Mouse (Mus musculus): ENCODE measurements around the gene Urad. TPM values are rescaled to one million over a fixed set of nuclear protein-coding genes. Genes with fewer than 3 reads are reported as not detected.

Urad gene
- polyA plus RNA-seq, 1 experiment from 2014 or later: not detected

DNA sequence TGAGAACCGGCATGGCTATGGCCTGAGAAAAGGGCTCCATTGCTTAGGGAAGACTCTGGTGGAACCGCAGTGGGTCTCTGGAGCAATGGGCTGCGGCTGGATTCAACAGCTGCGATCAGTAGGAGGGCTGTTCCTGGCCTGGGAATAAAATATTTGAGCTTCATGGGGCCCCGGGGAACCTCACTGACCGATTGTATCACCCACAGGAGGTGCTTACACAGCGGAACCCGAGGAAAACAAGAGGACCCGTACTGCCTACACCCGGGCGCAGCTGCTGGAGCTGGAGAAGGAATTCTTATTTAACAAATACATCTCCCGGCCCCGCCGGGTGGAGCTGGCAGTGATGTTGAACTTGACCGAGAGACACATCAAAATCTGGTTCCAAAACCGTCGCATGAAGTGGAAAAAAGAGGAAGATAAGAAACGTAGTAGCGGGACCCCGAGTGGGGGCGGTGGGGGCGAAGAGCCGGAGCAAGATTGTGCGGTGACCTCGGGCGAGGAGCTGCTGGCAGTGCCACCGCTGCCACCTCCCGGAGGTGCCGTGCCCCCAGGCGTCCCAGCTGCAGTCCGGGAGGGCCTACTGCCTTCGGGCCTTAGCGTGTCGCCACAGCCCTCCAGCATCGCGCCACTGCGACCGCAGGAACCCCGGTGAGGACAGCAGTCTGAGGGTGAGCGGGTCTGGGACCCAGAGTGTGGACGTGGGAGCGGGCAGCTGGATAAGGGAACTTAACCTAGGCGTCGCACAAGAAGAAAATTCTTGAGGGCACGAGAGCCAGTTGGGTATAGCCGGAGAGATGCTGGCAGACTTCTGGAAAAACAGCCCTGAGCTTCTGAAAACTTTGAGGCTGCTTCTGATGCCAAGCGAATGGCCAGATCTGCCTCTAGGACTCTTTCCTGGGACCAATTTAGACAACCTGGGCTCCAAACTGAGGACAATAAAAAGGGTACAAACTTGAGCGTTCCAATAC is 47.8 kb downstream of the Urad start:
- H3K27ac ChIP-seq (ENCODE audit: low read length): no peak overlapping the region
- DNase-seq (ENCODE audit: low spot score) (no peak), ATAC-seq (no peak)
- WGBS: under 1% methylated on average over 48 of the region's 48 CpGs
- TF ChIP-seq CTCF (IDR thresholded peaks at IDR 0.05) (no peak), EP300 (IDR thresholded peaks at IDR 0.05) (no peak)
- no peaks in the 10 kb centered on the region for H3K9me3 ChIP-seq (ENCODE audit: low read length)
- no peak overlapping the region for H3K4me2 ChIP-seq (replicated peaks; ENCODE audit: low read depth, low read length)
- peaks cover 77% of the 10 kb centered on the region for H3K27me3 ChIP-seq (replicated peaks; ENCODE audit: insufficient read depth, low read length)
- no peak overlapping the region for H3K9ac ChIP-seq (replicated peaks; ENCODE audit: low read depth)
- H3K36me3 ChIP-seq (ENCODE audit: insufficient read depth, low read length): no peaks in the 10 kb centered on the region
- H3K4me1 ChIP-seq (ENCODE audit: insufficient read depth, low read depth, low read length): no peaks in the 10 kb centered on the region
- H3K4me3 ChIP-seq (ENCODE audit: low read depth, low read length): no peak overlapping the region; the same call in 1 of the 2 replicates

DNA sequence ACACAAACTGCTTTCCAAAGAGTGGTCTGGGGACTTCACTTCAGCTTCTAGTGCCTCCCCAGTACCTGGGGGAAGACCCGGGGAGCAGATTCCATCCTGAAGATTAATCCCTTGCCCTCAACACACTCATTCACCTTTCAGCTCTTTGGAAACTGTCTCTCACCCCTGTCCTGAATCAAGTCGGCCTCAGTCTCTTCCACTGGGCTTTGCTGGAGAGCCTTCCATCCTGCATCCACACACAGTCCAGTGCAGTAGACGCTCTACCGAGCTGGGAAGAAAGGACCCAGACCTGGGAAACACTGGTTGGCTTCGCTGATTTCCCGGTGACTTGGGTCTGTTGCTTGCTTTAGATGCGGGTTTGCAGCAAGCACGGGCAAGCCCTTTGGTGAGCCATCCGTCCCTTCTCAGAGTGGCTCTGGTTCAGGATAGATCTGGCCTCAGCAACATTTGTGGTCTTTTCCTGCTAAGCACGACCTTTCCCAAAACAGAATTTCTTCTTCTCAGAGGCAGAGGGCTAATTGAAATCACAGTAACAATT is 49.4 kb downstream of the Urad start:
- no peak for DNase-seq (ENCODE audit: low spot score)
- no peak for ATAC-seq
- no peaks in the 10 kb centered on the region for H3K36me3 ChIP-seq (ENCODE audit: insufficient read depth, low read length)
- no peak overlapping the region for H3K27ac ChIP-seq (ENCODE audit: low read length)
- peaks cover 75% of the 10 kb centered on the region for H3K27me3 ChIP-seq (replicated peaks; ENCODE audit: insufficient read depth, low read length)
- H3K4me3 ChIP-seq (ENCODE audit: low read depth, low read length): no peak overlapping the region
- H3K4me1 ChIP-seq (ENCODE audit: insufficient read depth, low read depth, low read length): no peaks in the 10 kb centered on the region
- H3K4me2 ChIP-seq (replicated peaks; ENCODE audit: low read depth, low read length): no peak overlapping the region
- 3% methylated on average over 10 of the region's 10 CpGs for WGBS
- no peak for TF ChIP-seq CTCF (IDR thresholded peaks at IDR 0.05)
- TF ChIP-seq EP300 (IDR thresholded peaks at IDR 0.05): no peak
- no peak overlapping the region for H3K9ac ChIP-seq (replicated peaks; ENCODE audit: low read depth)
- H3K9me3 ChIP-seq (ENCODE audit: low read length): no peaks in the 10 kb centered on the region

DNA sequence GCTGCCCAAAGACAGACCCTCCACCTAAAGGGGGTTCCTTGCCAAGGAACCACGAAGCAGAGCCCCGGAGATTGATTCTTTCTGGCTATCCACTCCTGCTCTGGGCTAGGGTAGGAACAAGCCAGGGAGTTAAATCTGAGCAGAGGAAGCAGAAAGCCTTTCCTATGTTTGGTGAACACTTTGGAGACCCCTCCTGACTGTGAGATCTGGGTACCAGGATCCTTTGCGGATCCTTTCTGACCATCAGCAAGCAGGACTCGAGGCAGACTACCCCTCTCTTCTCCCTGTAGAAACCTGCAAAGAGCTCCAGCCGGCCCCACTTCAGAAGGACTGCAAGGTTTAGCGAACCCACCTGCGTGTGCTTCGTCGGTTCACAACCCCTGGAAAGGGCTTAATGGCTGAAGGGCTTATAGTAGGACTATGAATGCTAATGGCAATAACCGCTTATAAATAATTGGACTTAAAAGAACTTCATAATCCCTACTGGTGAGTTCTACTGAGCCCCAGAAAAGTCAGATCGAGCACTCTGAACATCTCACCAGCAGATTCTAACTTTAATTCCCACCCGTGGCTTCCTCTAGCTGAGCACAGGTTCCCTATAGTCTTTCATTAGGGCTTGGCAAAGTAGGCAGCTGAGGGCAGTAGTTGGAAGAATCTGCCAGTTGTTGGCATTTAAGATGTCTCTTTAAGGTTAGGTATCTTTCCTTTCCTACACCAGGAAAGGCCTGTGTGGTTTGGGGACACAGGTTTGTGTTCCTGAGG is 50.0 kb downstream of the Urad start:
- H3K4me1 ChIP-seq (ENCODE audit: insufficient read depth, low read depth, low read length): no peaks in the 10 kb centered on the region
- no peak overlapping the region for H3K4me2 ChIP-seq (replicated peaks; ENCODE audit: low read depth, low read length)
- H3K27me3 ChIP-seq (replicated peaks; ENCODE audit: insufficient read depth, low read length): peaks cover 75% of the 10 kb centered on the region
- ATAC-seq (no peak), DNase-seq (ENCODE audit: low spot score) (no peak)
- WGBS: 12% methylated on average over 12 of the region's 12 CpGs
- no peak overlapping the region for H3K9ac ChIP-seq (replicated peaks; ENCODE audit: low read depth)
- no peak overlapping the region for H3K4me3 ChIP-seq (ENCODE audit: low read depth, low read length)
- H3K27ac ChIP-seq (ENCODE audit: low read length): no peak overlapping the region
- no peak for TF ChIP-seq EP300 (IDR thresholded peaks at IDR 0.05)
- no peak for TF ChIP-seq CTCF (IDR thresholded peaks at IDR 0.05)
- no peaks in the 10 kb centered on the region for H3K36me3 ChIP-seq (ENCODE audit: insufficient read depth, low read length)
- H3K9me3 ChIP-seq (ENCODE audit: low read length): no peaks in the 10 kb centered on the region

DNA sequence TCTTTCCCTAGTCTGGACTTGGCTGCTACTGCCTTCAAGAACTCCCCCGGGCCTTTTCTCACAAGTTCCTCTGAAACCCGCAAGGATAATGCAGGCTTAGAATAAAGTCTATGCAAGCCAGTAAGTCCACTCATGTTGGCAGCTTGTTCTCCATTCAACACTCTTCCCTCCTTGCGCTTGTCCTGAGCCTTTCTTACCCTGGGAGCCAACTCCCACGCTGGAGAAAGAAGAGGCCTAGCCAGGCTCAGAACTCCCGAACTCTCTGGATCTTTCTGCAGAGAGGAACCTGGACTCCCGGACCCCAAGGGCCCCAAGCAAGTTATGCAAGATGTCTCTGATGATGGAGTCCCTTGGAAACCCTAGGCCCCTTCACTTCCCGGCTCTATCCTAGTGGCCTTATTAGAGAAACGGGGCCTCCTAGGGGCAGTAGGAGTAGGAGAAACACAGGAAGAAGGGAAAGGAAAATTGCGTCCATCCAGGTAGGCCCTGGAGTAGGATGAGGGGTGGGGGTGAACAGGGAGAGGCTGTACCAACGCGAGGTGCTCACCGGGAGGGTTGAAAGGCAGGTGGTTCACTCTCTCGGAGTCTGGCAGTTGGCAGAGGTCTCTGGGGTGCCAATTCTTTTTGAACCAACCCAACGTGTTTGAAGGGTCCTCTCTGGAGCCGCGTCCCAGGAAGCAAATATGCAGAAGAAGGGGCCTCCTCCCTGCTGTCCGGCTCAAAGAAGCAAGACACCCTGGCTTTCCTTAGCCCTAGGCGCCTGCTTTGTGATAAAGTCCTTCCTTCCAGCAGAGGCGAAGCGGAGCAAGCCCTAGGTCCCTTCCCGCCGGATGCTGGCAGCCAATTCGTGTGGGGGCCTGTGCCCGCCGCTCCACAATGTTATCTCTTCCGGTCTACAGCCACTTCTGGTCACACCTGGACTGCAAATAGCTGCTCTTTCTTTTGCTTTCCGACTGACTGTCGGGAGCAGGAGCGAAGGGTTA is 51.3 kb downstream of the Urad start:
- ATAC-seq (no peak), DNase-seq (ENCODE audit: low spot score) (no peak)
- Histone ChIP-seq H3K36me3 (ENCODE audit: insufficient read depth, low read length) (no peaks in the 10 kb centered on the region), H3K27ac (ENCODE audit: low read length) (no peak overlapping the region), H3K27me3 (replicated peaks; ENCODE audit: insufficient read depth, low read length) (peaks cover 66% of the 10 kb centered on the region), H3K9me3 (ENCODE audit: low read length) (no peaks in the 10 kb centered on the region), H3K4me3 (ENCODE audit: low read depth, low read length) (no peak overlapping the region), H3K9ac (replicated peaks; ENCODE audit: low read depth) (no peak overlapping the region), H3K4me2 (replicated peaks; ENCODE audit: low read depth, low read length) (no peak overlapping the region), H3K4me1 (ENCODE audit: insufficient read depth, low read depth, low read length) (no peaks in the 10 kb centered on the region)
- WGBS: 3% methylated on average over 29 of the region's 29 CpGs
- TF ChIP-seq CTCF (IDR thresholded peaks at IDR 0.05): no peak

DNA sequence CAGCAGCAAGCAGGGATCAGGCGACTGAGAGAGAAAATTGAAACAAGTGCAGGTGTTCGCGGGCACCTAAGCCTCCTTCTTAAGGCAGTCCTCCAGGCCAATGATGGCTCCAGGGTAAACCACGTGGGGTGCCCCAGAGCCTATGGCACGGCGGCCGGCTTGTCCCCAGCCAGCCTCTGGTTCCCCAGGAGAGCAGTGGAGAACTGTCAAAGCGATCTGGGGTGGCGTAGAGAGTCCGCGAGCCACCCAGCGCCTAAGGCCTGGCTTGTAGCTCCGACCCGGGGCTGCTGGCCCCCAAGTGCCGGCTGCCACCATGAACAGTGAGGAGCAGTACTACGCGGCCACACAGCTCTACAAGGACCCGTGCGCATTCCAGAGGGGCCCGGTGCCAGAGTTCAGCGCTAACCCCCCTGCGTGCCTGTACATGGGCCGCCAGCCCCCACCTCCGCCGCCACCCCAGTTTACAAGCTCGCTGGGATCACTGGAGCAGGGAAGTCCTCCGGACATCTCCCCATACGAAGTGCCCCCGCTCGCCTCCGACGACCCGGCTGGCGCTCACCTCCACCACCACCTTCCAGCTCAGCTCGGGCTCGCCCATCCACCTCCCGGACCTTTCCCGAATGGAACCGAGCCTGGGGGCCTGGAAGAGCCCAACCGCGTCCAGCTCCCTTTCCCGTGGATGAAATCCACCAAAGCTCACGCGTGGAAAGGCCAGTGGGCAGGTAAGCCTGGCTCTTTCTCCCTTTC is 52.1 kb downstream of the Urad start, which contains the start of gene Pdx1:
Pdx1 (plus strand) TSS at position 34 of the 747 bp plus-strand sequence.
- 2% methylated on average over 44 of the region's 44 CpGs for WGBS
- no peak within 1 kb of the TSS for H3K9ac ChIP-seq (replicated peaks; ENCODE audit: low read depth)
- TF ChIP-seq CTCF (IDR thresholded peaks at IDR 0.05): no peak
- no peak for TF ChIP-seq EP300 (IDR thresholded peaks at IDR 0.05)
- no peaks in the 10 kb centered on the region for H3K9me3 ChIP-seq (ENCODE audit: low read length)
- H3K4me1 ChIP-seq (ENCODE audit: insufficient read depth, low read depth, low read length): no peaks in the 10 kb centered on the region
- DNase-seq (ENCODE audit: low spot score): no peak
- no peak within 1 kb of the TSS for H3K4me3 ChIP-seq (ENCODE audit: low read depth, low read length)
- no peak; the same call in 1 of the 2 replicates for ATAC-seq
- no peak within 1 kb of the TSS for H3K4me2 ChIP-seq (replicated peaks; ENCODE audit: low read depth, low read length)
- H3K27me3 ChIP-seq (replicated peaks; ENCODE audit: insufficient read depth, low read length): peaks cover 61% of the 10 kb centered on the region
- H3K27ac ChIP-seq (ENCODE audit: low read length): no peak within 1 kb of the TSS
- no peaks in the 10 kb centered on the region for H3K36me3 ChIP-seq (ENCODE audit: insufficient read depth, low read length)
